Mouse (Mus musculus) kidney, adult 8-10 months (tissue): ENCODE measurements around the gene Cdk8.

ENCODE experiments used
- DNase-seq, 2 experiments: peaks; one replicate each; pipeline ENCODE4 v3.0.0; 2022

Cdk8 gene

GRCm38 (mm10) chr5:146234336-146234735 lies 3.3 kb downstream of the Cdk8 start:
- no peak for DNase-seq

- no peak for DNase-seq
Measured at GRCm38 (mm10) chr5:146238274-146238673, 7.2 kb downstream of the Cdk8 start.

DNA sequence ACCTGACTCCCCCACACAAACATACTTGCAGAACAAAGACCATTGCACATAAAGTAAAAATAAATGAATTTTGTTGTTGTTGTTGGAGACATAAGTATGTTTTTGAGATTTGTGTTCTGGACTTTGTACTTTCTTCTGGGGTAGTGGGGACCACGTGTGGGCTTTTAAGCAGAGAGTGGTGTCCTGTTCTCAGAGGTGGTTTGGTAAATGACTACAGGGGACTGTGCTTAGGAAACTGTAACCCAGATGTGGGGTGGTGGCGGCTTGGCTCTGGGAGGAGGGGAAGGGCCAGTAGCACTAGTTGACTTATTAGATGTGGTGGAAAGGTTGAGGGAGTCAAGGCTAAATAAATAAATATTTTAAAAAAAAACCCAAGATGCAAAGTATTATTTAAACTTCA lies 9.7 kb downstream of the Cdk8 start:
- DNase-seq = peak in 1 of 2 experiments; percentile 43

DNA sequence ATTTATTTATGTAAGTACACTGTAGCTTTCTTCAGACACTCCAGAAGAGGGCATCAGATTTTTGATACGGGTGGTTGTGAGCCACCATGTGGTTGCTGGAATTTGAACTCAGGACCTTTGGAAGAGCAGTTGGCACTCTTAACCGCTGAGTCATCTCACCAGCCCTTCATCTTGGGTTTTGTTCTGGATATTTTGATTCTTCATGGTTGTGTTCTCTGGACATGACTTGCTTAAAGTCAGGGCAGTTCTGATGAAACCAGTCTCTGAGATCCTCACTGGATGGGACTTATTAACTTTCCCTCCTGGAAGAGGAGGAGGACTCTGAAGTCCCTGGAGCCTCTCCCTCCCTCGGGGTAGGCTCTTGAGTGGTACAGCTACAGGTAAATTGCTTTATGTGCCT lies 10.2 kb downstream of the Cdk8 start:
- DNase-seq = peak; percentile 39 to 54

DNA sequence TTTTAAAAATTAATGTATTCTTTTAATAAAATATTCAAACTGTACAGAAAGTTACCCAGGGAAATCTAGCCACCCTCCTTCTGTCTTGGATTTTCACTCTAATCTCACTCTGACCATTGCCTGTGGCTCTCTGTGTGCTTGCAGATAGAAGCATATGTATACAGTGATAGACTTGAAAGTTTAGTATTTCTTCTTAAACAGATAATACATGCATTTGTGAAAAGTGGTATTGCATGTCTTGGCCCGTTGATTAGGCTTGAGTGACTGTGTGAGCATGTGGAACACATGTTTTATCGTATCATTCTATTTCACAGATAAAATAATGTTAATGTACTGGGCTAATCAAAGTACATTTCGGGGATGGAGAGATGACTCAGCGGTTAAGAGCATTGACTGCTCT lies 14.2 kb downstream of the Cdk8 start:
- no peak for DNase-seq

DNA sequence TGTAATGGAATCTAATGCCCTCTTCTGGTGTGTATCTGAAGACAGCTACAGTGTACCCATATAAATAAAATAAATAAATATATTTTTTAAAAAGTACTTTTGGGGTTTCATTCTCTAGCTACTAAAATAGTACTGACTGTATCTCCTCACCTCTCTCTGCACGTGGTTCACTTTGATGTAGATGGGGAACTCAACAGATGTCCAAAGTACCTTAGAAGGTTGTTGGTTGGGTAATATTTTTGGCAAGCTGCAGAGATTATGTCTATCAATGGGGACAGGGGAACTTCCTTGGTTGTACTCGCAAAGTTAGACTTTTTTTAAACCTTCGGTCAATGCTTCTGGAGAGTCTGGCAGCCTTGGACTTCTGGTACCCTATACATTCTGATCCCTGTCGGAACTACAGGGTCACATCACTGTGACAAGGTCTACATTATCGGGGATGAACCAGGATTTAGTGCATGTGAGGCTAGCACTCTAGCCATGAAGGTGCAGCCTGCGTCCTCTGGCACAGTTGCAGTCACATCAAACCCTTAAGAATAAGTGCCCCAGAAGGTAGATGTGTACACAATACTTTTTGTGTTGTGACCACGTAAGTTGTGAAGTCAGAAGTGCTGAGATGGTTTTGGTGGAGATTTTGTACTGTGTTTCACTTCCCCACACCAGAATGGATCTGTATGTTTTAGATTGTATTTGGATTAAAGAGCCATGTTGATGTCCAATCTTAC lies 14.8 kb downstream of the Cdk8 start:
- DNase-seq = no peak

GRCm38 (mm10) chr5:146246386-146246785 lies 15.4 kb downstream of the Cdk8 start:
- DNase-seq = no peak

DNA sequence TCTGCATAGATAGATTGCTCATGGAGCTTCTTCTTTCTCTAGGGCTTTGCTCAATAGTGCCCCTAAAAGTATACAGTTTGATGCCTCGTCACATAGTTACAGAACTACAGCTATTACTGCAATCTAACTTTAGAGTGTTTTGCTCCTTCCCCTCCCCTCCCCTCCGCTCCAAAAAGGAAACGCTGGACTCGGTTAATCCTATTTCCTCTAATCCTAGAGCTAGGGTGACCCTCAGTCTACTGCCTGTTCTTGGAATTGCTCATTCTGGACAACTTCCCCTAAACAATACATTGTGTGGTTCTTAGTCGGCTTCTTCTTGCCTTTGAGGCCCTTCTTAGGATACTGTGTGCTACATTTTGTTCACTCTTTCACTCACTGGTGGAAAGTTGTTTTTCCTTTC lies 16.7 kb downstream of the Cdk8 start:
- no peak for DNase-seq

- peak; percentile 25 to 55 for DNase-seq
Measured at GRCm38 (mm10) chr5:146248746-146249145, 17.7 kb downstream of the Cdk8 start.

GRCm38 (mm10) chr5:146250369-146251075 lies 19.5 kb downstream of the Cdk8 start:
- DNase-seq = no peak

DNA sequence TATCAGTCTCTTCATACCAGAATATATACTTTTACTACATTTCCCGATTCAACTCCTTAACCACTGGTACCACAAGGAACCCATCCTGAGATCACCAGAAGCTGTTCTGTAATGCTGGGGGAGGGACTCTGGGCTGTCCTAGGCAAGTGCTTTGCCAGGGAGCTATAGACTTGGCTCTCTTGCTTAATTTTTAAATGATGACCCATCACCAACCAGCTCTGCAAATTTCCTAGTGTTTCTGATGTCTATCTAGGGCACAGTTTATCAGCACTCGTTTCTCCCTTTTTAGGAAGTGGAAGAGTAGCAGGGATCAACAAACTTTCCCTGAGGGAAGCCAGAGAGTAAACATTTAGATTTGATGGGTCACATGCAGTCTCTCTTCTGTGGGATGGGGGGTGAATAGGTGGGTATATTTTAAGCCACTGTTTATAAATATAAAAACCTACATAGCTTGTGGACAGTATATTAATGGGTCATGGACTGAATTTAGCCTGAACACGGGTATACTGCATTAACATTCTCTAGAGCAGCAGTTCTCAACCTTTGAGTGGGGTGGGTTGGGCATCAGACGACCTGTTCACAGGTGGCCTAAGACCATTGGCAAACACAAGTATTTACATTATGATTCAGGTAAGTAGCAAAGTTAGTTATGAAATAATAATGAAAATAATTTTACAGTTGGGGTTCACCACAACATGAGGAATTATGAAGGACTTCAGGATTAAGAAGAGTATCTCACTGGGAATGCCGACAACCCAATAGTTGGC lies 20.8 kb downstream of the Cdk8 start:
- DNase-seq = no peak

DNA sequence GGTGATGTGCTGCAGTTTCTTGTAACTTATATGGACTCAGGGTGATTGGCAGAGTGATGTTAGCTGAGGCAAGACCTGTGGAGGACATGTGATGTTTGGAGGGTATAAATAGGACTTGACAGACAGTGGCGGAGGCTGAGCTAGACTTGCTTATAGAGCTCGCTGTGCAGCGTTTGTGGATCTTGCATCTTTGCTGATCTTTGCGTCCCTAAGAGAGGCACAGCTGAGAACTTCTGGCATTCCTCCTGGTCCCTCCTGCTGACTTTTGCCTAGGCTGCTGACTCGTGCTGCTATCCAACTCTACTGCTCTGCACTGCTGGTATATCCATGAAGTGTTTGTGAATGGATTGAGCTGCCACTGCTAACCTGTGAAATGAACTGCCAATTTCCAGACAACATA lies 22.6 kb downstream of the Cdk8 start:
- no peak for DNase-seq

GRCm38 (mm10) chr5:146260003-146260402 lies 29.0 kb downstream of the Cdk8 start:
- no peak for DNase-seq

DNA sequence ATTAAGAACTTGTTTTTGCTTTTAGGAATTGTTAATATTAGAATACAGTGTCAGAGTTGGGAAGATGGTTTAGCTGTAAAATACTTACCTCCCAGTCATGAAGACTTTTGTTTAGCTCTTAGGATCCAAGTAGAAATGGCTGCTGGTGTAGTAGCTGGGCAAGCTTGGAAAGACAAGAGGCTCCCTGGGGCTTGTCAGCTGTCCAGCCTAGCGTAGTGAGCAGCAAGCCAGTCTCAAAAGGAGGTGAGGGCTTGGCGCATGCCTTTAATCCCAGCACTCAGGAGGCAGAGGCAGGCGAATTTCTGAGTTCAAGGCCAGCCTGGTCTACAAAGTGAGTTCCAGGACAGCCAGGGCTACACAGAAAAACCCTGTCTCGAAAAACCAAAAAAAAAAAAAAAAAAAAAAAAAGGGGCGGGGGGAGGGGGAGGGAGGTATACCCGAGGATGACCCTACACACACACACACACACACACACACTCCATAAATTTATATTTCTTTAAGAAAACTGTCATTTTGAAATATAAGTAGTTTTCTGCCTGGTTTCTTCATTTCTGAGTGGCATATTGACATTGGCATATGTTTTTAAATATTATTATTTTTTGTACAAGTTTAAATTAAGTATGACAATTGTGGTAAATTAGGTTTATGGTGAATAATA lies 35.0 kb downstream of the Cdk8 start:
- DNase-seq = no peak

DNA sequence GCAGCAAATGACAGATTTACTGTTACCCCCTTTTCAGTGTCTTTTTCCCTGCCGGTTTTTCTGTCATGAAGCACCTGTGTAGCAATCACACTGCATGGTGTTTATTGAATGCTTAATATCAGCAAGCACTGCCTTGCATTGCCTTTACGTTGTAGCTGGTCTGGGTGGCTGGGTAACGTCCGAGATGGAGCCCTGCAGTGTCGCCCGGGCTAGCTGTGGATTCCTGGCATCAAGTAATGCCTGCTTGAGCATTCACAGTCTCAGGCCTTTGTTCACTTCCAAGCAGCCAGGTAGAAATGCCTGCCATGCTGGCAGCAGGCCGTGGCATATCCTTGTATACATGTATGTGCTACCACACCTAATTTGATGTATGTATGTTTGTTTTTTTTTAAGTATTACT lies 36.7 kb downstream of the Cdk8 start:
- DNase-seq = no peak

- peak; percentile 40 to 48 for DNase-seq
Measured at GRCm38 (mm10) chr5:146270593-146270992, 39.6 kb downstream of the Cdk8 start.

DNA sequence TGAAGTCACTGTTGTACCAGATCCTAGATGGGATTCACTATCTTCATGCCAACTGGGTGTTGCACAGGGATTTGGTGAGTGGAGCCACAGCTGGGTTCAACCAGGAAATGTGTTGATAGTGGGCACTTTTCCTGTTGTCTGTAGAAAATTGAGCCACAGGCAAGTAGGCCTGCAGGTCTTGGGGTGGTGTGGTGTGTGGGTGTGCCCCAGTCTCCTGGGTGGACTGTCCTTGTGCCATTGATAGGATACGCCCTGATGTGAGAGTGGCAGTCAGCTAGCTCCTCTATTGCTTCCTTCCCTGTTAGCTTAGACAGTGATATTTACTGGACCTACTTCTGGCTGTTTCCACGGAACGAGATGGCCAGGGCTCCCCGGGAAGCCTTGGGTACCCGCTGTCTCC lies 40.6 kb downstream of the Cdk8 start:
- DNase-seq = no peak

DNA sequence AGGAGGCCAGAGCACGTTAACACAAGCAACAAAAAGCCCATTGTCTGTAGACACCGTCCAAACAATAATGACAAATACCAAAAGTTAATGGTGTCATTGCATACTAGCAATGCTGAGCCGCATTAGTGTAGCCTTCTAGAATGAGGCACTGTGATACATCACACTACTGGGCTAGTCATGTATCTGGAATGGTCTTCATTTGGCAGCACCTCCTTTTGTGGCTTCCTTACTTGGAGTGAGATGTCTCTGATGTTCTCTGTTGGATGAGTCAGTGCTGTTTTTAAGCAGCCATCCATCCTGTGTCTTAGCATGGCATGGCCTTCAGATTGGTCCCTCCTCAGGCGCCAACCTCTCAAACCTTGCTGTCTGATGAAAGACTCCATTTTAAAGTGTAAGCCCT lies 42.1 kb downstream of the Cdk8 start:
- DNase-seq = no peak

- DNase-seq = no peak
Measured at GRCm38 (mm10) chr5:146274420-146275045, 43.5 kb downstream of the Cdk8 start.

- DNase-seq = no peak
Measured at GRCm38 (mm10) chr5:146277513-146277912, 46.5 kb downstream of the Cdk8 start.

DNA sequence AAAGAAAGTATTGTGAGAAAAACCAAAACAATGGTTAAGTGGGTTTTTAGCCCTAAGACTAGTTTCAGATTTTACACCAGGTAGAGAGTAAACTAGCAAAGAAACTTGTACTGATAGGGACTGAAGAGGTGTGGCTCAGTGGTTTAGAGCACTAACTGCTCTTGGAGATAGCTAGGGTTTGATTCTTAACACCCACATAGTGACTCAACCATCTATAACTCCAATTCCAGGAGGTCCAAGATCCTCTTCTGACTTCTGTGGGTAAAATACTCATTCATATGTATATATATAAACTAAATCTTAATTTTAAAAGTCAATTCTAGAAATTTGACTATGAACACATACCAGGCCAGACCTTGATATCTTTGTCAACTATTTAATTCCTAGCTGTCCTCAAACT lies 49.0 kb downstream of the Cdk8 start:
- no peak for DNase-seq

GRCm38 (mm10) chr5:146281241-146281818 lies 50.3 kb downstream of the Cdk8 start:
- no peak for DNase-seq
